Mouse (Mus musculus) layer of hippocampus, postnatal 36 days (tissue): Measurements from ENCODE around the gene BC005561. TPM values are rescaled to one million over a fixed set of nuclear protein-coding genes. Genes with fewer than 3 reads are reported as not detected.
"Not testable (repeated sequence)": the region's sequence is repeated elsewhere in the genome, so short reads cannot be mapped to it uniquely, and the experiment has no call there.

Source experiments
- DNase-seq, 2 experiments: peaks; one replicate each; pipeline ENCODE4 v3.0.0; 2022
- total RNA-seq, 2 experiments: library from RNA; stranded (reverse); gene quantifications; 2 replicates each; pipeline ENCODE4 v1.2.3; 2021

The BC005561 gene
- total RNA-seq: 10 to 100 TPM; 12.3 to 14.7 TPM

DNA sequence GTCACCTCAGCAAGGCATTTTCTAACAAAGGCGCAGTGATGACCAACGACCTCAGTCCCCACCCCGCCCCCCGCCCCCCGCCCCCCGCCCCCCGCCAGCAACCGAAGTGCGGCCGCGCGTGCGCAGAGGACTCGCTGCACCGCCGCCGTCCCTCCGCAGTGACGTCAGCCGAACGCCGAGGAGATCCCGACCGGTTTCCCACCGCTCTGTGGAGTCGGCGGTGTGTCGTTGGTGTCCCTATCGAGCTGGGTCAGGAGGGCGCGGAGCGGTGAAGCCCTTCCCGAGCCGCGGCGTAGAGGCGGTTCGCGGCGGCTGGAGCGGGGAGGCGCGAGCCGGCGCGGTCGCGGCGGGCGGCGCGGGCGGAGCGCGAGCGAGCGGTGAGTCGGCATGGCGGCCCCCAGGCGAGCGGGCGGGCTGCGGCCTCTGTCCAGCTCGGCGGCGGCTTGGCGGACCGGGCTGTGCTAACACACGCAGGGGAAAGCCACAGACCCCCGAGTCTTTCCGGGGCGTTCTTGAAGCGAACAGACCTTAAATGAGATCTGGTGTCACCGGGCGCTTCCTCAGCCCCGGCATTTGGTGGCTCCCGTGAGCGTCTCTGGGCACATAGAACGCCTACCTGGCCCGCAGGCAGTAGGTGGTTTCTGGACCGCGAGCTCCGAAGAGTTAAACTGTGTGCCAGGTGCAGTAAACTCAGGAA is at the start of gene BC005561:
Gene BC005561 (plus strand): TSS at position 158 of the 697 bp plus-strand sequence.
- peak; percentile 85 for DNase-seq

DNA sequence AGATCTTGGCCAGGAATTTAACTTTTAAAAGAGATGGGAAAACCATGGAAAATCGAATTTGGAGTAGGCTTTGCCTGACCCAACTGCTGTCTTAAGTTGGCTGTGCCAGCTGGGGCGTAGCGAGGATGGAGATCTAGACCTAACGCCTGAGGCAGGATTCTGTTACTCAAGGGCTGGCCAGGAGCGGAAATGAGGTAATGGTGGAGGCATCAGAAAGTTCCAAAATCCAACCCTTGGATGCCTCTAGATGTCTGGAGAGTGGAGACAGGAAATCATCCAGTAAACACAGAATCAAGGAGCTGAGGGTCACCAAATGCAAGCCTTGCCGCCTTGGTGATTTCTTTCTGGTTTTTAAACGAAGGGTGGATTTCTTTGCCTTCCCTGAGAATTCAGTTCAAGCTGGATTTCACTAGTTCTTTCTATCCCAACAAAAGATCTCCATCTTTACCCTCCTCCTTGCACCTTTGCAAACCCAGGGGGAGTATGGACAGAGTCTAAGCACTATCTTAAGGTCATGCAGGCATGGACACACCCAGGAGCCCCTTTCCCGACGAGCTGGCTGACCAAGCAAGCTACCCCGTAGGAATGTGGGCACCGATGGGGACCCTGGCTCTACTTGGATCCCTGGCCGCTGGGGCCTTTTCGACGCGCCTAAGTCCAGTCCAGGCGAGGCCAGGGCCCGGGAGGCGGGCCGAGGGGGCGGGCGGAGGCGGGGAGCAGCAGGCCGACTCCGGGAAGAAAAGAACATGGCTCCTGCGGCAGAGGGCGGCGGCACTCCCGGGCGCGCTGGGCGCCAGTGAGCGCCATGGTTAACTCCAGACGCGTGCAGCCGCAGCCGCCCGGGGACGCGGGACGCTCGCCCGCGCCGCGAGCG is 49.1 kb upstream of the BC005561 start, which contains the start of gene Pkd2:
Gene Pkd2 (plus strand): TSS at position 619 of the 874 bp plus-strand sequence.
- DNase-seq: peak; percentile 57 to 66

DNA sequence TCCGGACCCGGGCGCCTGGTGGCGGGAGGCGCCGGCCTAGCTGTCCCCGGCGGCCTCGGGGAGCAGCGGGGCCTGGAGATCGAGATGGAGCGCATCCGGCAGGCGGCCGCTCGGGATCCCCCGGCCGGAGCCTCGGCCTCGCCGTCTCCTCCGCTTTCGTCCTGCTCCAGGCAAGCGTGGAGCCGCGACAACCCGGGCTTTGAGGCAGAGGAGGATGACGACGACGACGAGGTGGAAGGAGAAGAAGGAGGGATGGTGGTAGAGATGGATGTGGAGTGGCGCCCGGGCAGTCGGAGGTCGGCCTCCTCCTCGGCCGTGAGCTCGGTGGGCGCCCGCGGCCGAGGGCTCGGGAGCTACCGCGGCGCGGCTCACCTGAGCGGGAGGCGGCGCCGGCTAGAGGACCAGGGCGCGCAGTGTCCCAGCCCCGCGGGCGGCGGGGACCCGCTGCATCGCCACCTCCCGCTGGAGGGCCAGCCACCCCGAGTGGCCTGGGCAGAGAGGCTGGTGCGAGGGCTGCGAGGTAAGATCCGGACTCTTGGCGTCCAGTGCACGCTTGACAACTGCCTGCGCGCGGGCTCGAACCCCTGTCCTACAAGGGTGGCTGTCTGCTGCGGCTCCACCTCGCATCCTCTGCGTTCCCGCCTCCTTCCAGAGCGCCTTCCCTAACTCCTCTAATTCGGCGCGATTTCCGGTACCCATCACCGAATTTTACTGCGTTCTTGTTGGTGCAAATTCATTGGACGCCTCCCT is 48.3 kb upstream of the BC005561 start:
- DNase-seq: peak; percentile 66 to 77

DNA sequence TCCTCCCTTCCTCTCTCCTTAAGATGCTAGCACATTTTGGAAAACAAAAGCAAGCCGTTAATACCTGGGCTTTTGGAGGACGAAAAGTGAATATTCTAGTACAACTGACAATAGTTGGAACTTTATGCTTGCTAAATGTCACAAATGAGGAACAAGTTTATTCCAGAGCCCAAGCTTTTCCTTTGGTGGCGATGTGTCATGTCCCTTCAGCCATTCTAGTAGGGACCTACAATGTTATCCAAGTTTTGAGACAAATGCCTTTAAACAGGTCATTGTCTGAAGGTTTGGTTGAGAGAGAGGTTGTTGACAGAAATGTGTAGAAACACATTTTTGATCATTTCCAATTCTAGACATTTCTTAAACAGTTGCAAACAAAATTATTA is 47.7 kb upstream of the BC005561 start:
- DNase-seq: no peak

DNA sequence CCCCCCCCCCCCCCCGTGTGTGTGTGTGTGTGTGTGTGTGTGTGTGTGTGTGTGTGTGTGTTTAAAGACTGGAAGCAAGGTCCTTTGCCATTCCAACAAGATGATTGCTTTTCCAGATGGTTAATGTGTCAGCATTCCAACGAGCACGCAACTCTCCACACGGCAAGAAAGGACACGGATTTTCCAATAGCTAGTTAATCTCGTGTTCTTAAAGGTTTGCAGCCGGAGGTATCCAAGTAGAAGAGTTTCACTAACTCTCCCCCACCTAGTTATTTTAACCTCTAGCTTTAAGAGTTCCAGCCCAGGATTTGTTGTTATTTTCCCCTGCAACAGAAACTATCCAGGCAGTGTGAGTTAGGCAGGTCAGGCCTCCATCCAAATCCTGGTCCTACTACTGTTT is 47.3 kb upstream of the BC005561 start:
- no peak for DNase-seq

DNA sequence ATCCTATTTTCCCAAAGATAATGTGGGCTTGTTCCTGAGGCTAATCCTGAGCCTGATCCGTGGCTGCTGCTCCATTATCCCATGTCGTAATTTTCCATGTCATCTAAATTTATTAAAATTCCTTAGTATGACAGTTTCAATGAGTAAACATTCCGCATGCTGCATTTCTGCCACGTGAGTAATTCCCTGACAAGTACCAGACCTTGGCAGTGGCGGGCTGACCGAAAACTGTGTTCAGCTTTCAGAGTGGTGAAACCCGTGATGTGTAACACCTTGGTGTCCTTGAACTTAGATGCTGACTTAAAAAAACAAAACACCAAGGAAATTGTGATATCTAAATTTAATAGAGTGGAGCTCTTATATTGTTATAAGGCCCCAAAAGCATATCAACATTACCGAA is 42.9 kb upstream of the BC005561 start:
- DNase-seq: no peak

DNA sequence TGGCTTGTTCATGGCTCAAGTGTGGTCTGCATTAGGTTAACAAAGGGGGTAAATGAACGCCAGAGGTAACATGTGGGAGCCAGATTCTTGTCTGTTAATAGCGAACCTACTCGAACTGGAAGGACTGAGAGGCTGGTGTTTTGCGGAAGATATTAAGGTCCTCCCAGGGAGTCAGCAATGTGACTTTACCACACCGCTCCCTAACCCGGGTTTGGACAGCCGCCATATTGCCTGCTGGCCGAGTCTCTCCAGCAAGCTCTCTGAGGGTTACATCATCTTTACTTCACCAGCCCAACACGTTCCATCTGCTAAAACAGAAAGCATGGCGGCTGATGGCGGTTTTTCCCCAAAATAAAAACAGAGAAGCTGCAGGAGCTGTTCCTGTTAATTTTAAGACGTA is 42.4 kb upstream of the BC005561 start:
- DNase-seq: no peak

DNA sequence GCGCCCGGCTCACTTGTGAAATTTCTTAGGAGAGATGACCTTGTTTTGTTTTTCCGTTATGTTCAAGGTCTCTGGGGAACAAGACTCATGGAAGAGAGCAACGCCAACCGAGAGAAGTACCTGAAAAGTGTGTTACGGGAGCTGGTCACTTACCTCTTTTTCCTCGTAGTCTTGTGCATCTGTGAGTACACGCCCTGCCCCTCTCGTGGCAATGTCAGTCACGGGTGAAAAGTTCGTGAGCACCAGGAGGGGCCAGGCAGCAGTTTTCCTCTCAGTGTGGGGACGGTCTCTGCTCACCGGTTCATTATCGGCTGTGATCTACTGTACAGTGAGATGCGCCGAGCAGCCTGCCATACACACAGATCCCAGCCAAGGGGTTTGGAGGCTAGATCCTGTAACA is 41.3 kb upstream of the BC005561 start:
- DNase-seq: no peak

DNA sequence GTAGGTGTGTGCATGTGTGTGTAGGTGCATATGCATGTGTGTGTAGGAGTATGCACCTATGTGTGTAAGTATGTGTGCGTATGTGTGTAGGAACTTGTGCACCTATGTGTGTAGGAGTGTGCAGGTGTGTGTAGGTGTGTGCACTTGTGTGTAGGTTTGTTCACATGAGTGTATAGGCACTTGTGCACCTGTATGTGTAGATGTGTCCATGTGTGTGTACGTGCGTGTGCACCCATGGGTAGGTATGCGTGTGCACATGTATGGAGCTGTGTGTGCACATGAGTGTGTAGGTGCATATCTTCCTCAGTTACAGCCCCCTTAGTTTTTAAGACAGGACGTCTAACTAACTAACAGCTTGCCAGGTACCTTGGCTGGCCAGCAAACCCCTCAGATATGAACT is 39.6 kb upstream of the BC005561 start:
- DNase-seq: no peak

DNA sequence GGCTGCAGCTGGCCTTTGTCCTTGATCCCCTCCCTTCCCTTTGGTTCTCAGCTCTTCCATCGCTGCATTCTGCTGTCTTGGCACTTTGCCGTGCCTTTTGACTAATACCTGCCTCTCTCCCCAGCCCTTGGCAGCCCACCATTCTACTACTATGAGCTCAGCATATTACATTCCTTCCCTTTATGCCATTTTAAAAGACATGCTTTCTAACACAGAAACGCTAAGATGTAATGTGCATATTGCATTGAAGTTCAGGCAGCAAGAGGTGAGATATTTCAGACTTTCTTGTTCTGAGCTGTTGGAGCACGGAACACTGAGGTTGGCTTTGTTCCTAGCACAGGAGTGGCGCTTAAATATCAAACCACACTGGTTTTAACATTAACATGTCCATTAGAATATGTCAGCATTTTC is 37.2 kb upstream of the BC005561 start:
- no peak for DNase-seq

DNA sequence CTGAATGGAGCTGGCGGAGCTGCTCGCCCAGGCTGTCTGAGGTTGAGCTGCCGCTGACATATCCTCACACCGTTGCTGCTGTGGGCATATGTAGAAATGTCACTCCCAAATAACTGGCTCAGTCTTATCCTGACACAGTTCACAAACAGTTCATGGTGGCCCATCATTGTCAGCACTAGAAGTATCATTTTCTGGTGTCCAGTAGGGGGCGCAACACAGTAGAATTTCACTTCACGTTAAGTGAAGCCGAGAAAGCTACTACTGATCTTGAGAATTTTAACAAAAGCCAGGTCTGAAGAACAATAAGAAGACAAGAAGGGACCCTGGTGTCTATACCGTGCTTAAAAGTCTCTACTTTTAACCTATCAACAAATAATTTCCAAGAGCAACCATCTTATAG is 35.8 kb upstream of the BC005561 start:
- DNase-seq: no peak

DNA sequence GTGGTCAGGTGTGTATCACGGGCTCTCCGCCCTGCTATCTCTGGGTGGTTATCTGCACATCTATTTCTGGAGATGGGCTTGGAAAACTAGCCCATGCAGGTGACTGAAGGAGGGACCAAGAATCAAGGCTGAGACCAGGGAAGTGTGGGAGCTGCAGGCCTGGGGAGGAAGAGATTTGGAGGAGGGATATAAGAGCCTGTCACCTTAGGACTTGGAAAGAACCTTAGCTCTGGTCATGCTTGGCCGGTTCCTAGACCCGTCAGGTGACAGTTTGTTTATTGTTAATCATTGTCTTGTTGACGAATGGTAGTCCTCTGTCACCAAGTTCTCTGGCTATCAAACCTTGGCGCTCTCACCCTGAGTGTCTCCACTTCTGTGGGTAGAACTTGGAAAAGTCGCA is 27.8 kb upstream of the BC005561 start:
- DNase-seq: no peak

DNA sequence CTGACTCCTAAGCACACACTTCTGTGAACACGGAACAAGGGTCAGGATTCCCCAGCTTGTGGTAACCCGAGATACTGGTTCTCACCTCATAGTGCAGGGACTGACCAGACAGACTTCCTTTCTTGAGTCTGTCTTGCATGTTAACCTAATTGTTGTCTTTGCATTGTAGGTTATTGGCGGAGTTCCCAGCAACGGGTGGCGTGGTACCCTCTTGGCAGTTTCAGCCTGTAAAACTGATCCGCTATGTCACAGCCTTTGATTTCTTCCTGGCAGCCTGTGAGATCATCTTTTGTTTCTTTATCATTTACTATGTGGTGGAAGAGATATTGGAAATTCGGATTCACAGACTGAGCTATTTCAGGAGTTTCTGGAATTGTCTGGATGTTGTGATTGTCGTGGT is 25.3 kb upstream of the BC005561 start:
- no peak for DNase-seq

DNA sequence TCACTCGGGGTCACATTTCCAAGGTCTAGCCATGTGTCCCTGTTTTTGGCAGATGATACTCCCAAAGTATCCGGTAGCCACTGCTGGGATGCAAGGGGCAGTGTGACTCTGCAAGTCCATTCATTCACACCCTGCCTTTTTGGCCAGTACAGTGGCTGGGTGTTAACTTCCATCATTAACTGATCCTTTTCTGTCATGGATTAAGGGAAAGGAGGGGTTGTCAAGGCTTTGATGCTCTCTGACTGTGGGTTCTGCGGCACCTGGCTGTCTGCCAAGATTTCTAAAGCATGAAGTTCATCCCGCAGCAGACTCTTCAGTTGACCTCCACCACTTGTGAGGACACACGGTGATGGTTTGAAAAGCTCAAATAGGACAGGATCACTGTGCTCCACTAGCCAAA is 16.6 kb upstream of the BC005561 start:
- DNase-seq: no peak

DNA sequence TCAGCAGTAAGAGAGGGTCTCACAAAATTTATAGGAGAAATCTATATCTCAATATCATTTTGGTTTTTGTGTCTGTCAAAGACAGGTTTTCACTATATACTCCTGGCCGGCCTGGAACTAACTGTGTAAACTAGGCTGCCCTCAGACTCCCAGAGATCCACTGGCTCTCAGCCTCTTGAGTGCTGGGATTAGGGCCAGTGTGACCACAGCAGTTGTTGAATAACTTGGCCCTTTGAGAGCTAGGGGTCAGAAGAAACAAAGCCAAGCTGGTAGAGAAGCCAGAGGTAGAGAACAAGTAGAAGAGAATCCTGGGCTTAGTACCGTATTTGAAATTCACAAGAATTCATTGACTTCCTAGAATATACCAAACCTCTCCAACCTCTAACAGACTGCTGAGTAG is 3.3 kb upstream of the BC005561 start:
- no peak for DNase-seq

DNA sequence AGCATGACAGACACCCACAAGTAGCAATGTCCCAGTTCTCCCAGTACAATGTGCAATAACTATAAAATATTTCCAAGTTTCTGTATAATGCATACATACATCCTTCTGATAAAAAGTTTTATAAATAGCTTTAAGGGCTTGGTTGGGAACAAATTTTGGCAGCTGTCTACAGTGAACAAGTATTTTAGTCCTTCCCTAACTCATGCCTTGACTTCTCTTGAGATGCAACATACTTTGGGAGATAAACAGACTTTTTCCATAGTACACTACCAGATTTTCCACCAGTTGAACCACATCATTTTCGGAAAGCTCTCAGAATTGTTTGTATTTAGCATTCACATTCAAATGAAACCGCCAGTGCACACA is 340 bp upstream of the BC005561 start:
- no peak for DNase-seq

DNA sequence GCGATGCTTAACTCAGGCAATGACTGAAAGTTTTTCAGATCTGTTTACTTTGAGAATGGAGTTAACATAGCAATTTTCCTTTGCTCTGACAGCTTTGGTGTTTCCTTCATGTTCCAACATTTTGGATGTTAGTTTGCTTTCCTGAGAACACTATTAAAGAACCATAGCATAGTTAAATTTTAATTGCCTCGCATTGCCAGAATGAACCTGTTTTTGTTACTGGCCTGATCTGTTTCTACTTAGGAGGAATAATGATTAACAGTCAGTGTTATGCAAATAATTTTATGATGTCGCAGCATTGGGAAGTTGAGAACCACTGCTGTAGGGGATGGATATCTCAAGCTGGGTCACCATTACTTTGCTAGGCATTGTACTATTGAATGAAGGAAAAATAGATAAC is 3.1 kb downstream of the BC005561 start:
- no peak for DNase-seq

DNA sequence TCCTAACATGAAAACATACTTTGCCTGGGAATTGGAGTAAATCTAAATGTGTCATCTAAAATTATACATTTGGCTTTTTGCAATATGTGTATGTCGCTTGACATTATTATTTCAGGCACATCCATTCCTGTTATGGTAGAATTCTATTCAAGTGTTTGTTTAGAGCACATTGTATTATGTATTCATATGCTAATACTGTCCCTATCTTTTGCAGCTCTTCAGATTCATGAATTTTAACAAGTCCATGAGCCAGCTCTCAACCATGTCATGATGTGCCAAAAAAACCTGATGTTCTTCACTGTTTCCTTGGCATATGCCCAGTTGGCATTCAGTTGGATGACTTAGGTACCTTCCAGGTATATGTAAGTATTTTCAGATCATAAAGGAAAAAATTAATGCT is 30.5 kb downstream of the BC005561 start:
- DNase-seq: no peak

DNA sequence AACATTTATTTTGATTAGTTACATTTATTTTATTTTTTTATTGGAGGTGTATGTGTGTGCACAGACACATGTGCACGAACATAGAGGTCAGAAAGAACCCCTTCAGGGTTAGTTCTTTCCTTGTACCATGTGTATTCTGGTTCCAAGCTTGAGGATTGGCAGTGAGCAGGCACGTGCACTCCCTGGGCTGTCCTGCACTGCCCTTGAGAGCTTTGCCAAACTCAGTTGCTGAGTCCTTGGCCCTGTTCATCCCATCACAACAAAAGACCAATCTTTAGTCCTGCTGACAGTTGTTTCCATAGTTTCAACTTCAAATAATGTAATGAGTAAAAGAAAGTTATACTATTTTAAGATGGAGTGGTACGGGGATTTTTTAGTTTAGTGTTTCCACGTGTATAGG is 31.2 kb downstream of the BC005561 start:
- DNase-seq: no peak

DNA sequence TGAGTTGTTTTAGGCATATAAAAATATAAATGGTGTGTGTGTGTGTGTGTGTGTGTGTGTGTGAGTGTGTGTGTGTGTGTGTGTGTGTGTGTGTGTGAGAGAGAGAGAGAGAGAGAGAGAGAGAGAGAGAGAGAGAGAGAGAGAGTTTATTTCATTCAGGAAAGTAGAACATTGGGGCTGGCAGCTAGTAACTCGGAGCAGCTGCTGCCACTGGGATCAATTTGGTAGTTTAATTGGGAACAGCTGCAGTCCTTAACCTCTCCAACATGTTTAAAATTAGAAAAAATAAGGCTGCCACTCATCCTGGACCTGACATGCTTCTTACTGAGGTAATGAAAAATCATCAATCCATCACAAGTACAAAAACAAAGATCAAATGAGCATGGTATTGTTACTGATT is 59.9 kb downstream of the BC005561 start:
- DNase-seq: not testable (repeated sequence)

DNA sequence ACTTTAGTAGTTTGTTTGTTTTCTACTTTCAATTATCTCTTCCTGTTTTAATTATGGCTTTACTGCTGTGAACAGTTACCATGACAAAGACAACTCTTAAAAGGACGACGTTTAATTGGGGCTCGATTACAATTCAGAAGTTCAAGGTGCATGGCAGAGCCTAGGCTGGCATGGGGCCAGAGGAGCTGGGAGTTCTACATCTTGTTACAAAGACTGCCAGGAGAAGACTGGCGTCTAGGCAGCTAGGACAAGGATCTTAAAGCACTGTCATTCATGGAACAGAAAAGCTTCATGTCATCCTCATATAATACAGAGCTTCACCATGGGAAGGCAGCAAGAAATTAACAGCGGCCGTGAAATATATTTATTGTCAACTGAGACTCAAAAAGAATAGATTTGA is 62.6 kb downstream of the BC005561 start:
- DNase-seq: peak; percentile 3 to 9

DNA sequence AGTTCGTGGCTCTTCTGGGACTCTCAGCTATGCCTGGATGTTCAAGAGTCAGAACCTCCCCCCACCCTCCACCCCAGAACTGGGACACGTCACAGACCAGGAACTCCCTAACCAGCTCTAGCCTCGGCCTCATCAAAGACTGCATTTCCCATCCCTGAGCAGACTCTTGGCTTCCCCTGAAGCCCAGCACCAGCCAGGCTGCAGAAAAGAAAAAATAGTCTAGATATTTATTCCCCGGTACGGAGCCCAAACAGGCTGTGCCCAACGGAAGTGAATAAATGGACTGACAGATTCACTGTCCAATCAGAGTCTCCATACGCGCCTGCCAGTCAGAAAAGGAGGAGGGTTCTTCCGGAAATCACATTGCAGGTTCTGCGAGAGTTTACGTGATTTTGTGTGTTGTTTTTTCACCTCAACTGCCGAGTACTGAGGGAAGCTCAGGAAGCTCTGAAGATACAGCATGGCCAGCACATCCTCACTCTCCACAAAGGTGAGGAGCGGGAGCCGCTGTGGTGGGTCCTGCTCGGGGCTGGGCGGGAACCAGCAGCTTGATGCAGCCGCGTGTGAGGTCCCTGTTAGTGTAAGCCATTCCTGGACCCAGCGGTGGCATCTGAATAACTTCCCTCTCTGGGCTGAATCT is 63.2 kb downstream of the BC005561 start:
- peak; percentile 85 to 88 for DNase-seq
